ENCODE assay signal across 16 mouse cellular contexts in the genomic region with DNA sequence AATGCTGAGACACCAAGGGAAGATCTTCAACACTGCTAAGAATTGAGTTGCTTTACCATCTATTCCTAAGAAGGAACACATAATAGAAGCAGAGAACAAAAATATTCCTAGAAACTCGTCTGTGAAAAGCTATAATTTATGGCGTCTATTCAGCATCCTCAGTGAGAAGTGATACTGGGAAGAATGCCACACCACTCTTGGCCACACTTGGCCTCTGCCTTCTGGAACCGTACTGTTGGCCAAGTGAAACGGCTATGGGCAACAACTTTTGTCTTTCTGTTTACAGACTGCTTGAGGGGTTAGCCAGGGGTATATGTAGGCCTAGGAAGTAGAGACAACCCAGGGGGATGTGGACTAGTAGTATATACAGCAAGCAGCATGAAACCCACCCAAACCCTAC.
"Had no signal": no experiment of that assay in that cellular context is flagged by ENCODE, and none has a peak within 500 bp of the region (broad histone marks: within the 10 kb centered on the region; RNA-seq: fewer than 3 reads in every experiment).

No protein-coding gene starts in this region.

- DNase-seq: kidney, postnatal 10 days; kidney, postnatal 36 days; layer of hippocampus, postnatal 36 days; liver; lung, adult 18-20 months; thymus, adult 18-20 months; thymus, postnatal 36 days had no signal

- H3K27me3 ChIP-seq: kidney, embryonic 15.5 days; limb, embryonic 13.5 days; liver, embryonic 12.5 days; liver, embryonic 15.5 days; midbrain, embryonic 13.5 days had no signal

- H3K4me3 ChIP-seq: kidney, embryonic 15.5 days; left cerebral cortex, adult 2 months; limb, embryonic 10.5 days; limb, embryonic 13.5 days; liver, embryonic 12.5 days; liver, embryonic 15.5 days; midbrain, embryonic 13.5 days had no signal

- H3K4me2 ChIP-seq: kidney, embryonic 15.5 days; limb, embryonic 13.5 days; liver, embryonic 12.5 days; liver, embryonic 15.5 days; midbrain, embryonic 13.5 days had no signal

- H3K9ac ChIP-seq: kidney, embryonic 15.5 days; limb, embryonic 13.5 days; liver, embryonic 12.5 days; liver, embryonic 15.5 days; midbrain, embryonic 13.5 days had no signal

- H3K36me3 ChIP-seq: kidney, embryonic 15.5 days; limb, embryonic 10.5 days; limb, embryonic 13.5 days; liver, embryonic 12.5 days; liver, embryonic 15.5 days; midbrain, embryonic 13.5 days had no signal

- H3K27ac ChIP-seq: kidney, embryonic 15.5 days; left cerebral cortex, adult 2 months; limb, embryonic 10.5 days; limb, embryonic 13.5 days; liver, embryonic 12.5 days; liver, embryonic 15.5 days; macrophage; midbrain, embryonic 13.5 days had no signal

- H3K9me3 ChIP-seq: kidney, embryonic 15.5 days; limb, embryonic 10.5 days; limb, embryonic 13.5 days; liver, embryonic 12.5 days; liver, embryonic 15.5 days; midbrain, embryonic 13.5 days had no signal

- H3K4me1 ChIP-seq: kidney, embryonic 15.5 days; liver, embryonic 12.5 days; liver, embryonic 15.5 days; midbrain, embryonic 13.5 days had no signal

- ATAC-seq: liver, embryonic 12.5 days; midbrain, embryonic 13.5 days; midbrain, embryonic 16.5 days had no signal
